Mouse (Mus musculus) right cerebral cortex, postnatal 4 days (tissue): ENCODE measurements around the gene Myo9a.
"Not testable (repeated sequence)": the region's sequence is repeated elsewhere in the genome, so short reads cannot be mapped to it uniquely, and the experiment has no call there.

ENCODE experiments used
- DNase-seq: peaks from one replicate; pipeline ENCODE4 v3.0.0-alpha.2; 2022

The Myo9a gene

GRCm38 (mm10) chr9:59751966-59752365, 1.3 kb downstream of the Myo9a start:
- no peak for DNase-seq

DNA sequence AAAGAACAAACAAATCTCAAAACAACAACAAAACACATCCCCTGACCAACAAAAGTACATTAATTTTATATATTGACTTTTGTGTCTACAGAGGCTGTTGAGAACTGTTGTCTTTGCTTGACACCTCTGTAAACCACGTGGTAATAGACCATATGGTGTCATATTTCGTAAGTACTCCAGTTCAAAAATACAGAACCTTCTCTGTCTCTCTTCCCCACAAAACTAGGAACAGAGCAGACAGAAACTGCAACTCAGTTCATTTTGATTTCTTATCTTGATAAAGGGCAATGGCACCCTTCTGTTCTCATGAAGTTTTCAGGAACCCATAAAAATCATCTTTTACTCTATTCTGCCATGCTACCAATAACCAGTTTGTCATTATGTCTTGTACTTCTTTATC, 4.5 kb downstream of the Myo9a start:
- DNase-seq = no peak

GRCm38 (mm10) chr9:59757016-59757415, 6.3 kb downstream of the Myo9a start:
- DNase-seq = not testable (repeated sequence)

DNA sequence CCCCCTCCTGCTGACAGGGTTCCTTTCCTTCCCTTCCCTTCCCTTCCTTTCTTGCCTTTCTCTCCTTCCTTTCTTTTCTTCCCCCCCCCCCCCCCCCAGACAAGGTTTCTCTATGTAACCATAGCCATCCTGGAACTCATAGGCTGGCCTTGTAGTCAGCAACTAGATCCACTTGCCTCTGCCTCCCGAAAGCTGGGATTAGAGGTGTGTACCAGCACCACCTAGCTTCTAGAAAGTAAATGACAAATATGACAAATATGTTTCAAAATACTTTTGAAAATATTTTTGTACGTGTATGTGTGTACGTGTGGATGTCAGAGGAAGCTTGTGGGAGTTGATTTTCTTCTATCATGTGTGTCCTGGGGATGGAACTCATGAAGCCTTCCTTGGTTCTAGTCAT, 9.8 kb downstream of the Myo9a start:
- DNase-seq = no peak

DNA sequence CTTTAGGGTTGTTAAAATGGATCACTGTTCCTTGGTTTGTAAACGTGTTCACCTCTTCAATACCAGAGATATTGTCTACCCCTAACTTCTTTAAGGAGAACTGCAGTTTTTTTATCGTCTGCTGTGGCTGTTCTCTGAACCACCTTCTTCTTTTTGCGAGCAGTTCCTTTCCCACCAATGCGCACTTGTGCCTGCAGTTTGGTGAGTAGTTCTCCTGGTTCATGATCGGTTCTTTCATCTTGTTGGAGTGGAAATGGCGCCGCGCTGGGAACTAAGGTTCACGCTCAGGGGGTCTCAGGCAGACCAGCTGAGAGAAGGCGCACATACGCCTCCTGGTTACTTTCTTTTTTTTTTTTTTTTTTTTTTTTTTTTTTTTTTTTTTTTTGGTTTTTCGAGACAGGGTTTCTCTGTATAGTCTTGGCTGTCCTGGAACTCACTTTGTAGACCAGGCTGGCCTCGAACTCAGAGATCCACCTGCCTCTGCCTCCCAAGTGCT, 16.3 kb downstream of the Myo9a start:
- not testable (repeated sequence) for DNase-seq

DNA sequence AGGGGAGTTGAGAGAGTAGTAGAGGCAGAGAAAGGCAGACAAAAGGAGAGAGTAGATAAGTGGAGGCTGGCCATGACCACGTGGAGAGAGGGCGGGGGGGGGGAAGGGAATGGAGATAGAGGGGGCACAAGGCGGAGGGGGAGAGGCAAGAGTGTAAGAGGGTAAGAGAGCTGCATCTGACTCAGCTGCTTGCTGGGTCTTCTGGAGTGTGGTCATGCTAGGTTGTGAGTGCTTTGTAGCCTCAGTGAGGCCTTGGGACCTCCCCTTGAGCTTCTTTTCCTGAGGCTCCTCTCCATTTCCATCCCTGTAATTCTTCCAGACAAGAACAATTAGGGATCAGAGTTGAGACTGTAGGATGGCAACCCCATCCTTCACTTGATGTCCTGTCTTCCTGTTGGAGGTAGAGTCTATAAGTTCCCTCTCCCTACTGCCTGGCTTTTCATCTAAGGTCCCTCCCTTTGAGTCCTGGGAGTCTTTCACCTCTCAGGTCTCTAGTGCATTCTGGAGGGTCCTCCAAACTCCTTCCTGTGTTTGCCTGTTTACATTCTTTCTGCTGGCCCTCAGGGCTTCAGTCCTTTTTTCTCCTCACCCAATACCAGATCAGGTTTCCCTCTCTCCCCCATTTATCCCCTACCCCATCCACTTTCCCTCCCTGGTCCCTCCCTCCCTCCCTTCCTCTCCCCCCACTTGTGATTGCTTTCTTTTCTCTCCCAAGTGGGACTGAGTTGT, 55.5 kb downstream of the Myo9a start:
- not testable (repeated sequence) for DNase-seq

DNA sequence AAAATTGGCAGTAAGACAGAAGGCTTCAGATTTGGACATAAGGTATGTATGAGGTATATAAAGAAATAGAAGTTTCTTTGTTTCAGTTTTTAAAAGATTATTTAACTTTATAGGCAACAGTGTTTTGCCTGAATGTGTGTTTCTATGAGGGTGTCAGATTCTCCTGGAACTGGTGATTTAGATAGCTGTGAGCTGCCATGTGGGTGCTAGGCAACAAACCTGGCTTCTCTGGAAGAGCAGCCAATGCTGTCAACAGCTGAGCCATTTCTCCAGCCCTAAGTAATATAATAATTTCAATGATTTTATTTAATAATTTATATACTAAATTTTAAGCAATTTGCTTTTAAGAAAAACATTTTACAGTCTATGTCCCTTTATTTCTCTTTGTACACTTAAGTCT, 133.9 kb downstream of the Myo9a start:
- DNase-seq = no peak

- no peak for DNase-seq
Observed at GRCm38 (mm10) chr9:59903382-59903781, 152.7 kb downstream of the Myo9a start.

GRCm38 (mm10) chr9:59914761-59915160, 164.1 kb downstream of the Myo9a start:
- DNase-seq = no peak

GRCm38 (mm10) chr9:59930248-59930647, 179.6 kb downstream of the Myo9a start:
- no peak for DNase-seq

GRCm38 (mm10) chr9:59935866-59936265, 185.2 kb downstream of the Myo9a start:
- not testable (repeated sequence) for DNase-seq

- no peak for DNase-seq
Observed at GRCm38 (mm10) chr9:59938529-59938928, 187.8 kb downstream of the Myo9a start.

GRCm38 (mm10) chr9:59939691-59940090, 189.0 kb downstream of the Myo9a start:
- DNase-seq = no peak

- DNase-seq = no peak
Observed at GRCm38 (mm10) chr9:59940913-59941884, 190.5 kb downstream of the Myo9a start.

- DNase-seq = no peak
Observed at GRCm38 (mm10) chr9:59941885-59942350, 191.2 kb downstream of the Myo9a start.

GRCm38 (mm10) chr9:59942501-59943085, 191.9 kb downstream of the Myo9a start:
- DNase-seq = no peak

DNA sequence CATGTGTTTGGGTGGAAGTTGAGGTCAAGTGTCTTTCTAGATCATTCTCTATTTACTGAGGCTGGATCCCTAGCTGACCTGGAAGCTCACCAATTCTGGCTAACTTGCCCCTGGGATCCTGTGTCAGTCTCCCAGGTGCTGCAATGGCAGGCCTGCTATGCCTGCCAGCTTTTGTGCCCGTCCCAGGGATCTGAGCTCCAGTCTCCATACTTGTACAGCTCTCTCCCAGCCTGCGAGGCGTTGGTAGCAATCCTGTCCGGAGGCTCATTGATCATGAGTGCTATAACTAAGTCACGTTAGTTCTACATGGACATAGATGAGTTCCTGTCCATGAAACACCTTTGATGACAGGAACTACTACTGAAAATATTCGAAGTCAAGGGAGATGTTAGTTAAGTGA, 193.1 kb downstream of the Myo9a start:
- DNase-seq = no peak

GRCm38 (mm10) chr9:59945241-59945640, 194.5 kb downstream of the Myo9a start:
- DNase-seq = no peak

DNA sequence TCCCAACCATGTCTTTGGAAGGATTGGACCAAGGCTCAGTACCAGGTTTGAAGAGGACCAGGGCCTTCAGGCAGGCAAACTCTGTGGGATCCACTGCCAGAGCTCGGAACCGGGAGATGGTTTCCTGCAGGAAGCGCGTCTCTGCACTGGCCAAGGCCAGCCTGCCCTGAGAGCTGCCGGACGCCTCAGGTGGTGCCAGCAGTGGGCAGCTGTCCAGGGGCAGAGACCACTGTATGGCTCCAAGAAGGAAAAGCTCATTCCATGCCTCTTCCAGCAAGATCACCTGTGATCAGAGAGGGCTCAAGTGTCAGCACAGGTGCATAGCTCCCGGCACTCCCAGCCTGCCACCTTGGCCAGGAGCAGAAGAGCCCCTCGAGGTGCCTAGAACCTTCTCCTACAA, 196.6 kb downstream of the Myo9a start:
- DNase-seq = no peak

- no peak for DNase-seq
Observed at GRCm38 (mm10) chr9:59948226-59948625, 197.5 kb downstream of the Myo9a start.

DNA sequence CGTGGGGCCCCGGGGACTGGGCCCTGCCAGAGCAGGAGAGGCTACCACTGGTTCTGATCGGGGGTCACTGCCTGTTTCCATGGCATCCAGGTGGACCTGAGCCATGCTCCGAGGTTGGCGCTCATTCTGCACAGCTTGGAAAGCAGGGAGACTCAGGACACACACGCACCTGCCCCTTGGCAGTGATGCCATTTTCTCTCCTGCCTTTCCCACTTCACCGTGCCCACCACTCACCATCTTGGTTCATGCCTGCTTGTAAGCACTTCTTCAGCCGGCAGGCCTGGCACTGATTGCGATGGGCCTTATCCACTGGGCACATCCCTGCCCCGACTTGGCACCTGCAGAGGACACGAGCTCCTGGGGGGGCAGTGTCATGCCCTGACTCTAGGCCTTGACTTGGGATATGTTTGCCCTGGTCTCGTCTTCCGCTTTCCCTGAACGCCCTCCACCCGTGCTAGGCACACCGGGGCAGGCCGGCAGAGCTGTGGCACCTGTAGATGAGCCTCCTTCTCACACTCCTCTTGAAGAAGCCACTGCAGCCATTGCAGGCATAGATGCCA, 198.1 kb downstream of the Myo9a start:
- no peak for DNase-seq

DNA sequence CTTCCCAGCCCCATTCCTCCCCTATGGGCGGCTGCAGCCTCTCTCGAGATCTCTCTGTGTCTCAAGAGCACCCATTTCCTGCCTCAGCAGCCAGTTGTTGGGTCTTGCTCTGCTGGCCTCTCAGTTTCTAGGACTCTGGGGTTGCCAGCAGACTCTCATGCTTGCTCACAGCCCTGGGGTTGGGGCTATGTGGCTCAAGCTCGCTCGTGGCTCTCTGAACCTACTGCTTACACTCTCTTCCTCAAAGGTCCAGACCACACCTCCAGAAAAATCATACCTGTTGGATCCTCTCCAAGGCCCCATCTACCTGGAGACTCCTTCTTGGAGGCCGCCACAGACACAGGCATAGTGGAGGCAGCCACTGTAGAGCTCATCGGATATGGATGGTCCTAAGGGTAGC, 198.8 kb downstream of the Myo9a start:
- no peak for DNase-seq

DNA sequence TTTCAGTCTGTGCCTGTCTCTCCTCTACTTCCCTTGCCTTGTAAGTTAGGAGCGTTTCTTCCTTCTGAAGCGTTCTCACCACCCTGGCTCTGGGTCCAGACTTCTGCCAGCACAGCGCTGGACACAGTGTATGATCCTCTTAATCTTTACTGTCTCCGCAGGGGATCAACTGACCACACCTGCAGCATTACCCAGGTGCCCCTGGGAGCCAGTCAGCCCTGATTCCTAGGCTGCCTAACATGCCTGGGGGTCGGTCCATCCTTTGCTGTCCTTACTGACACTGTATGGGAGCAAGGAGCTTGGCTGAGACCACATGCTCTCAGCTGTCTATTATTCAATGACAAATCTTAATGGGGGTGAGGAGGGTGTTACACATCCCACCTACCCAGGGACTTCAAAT, 199.3 kb downstream of the Myo9a start:
- DNase-seq = no peak
